Mouse (Mus musculus) stomach, postnatal 0 days (tissue): ENCODE measurements around the gene Tom1l2.

Experiments used
- CTCF ChIP-seq: IDR thresholded peaks from 2 replicates; pipeline ENCODE4 v1.5.1; 2016; ENCODE audit warnings: antibody characterized with exemption, low read depth, mild to moderate bottlenecking, moderate library complexity
- EP300 ChIP-seq: optimal IDR thresholded peaks from 2 replicates; pipeline ENCODE3; 2016; ENCODE audit warnings: antibody characterized with exemption

- TF ChIP-seq CTCF = peak; percentile 56
- TF ChIP-seq EP300 = no peak
These were observed 1.3 kb downstream of the Tom1l2 start for GRCm38 (mm10) chr11:60351388-60351787.
